Mouse (Mus musculus): ENCODE measurements at regions not wholly inside any gene's neighbourhood (a gene's known extent, or its start where the extent isn't known, plus 50 kb on each side); places are given as distances from the start of the nearest gene placed in this dataset.

GRCm38 (mm10) chr13:47335996-47336684 lies 213.7 kb downstream of the Rnf144b start:
- H3K4me3 ChIP-seq (ENCODE audit: control insufficient read depth in 1 of 2, insufficient read depth in 1 of 2, low read depth in 1 of 2, low read length in 2 of 2) = no peak overlapping the region
- no peaks in the 10 kb centered on the region for H3K9me3 ChIP-seq (ENCODE audit: control insufficient read depth, low read length)
- 0 out of 2 replicates have a peak overlapping the region, but pooled peaks have one; percentile 15 for H3K4me2 ChIP-seq (ENCODE audit: low read length)
- no peak overlapping the region for H3K27ac ChIP-seq (replicated peaks in 1 of 2; ENCODE audit: control insufficient read depth in 1 of 2, insufficient read depth in 1 of 2, low read depth in 2 of 2, low read length in 2 of 2)
- ATAC-seq (ENCODE audit: insufficient number of reproducible peaks, insufficient read depth, low FRiP score, low read depth) = no peak; the same call in 1 of the 2 replicates
- no peaks in the 10 kb centered on the region for H3K36me3 ChIP-seq (ENCODE audit: control insufficient read depth, insufficient read depth, low read length)
- peaks cover 4 to 7% of the 10 kb centered on the region in 2 experiments; a peak in 3 of 4 replicates for H3K4me1 ChIP-seq (ENCODE audit: control insufficient read depth in 2 of 2, insufficient read depth in 2 of 2, low read length in 2 of 2)
- WGBS = 42% methylated on average over 16 of the region's 16 CpGs
- H3K27me3 ChIP-seq (ENCODE audit: control insufficient read depth, insufficient read depth, low read length) = no peaks in the 10 kb centered on the region
- H3K9ac ChIP-seq (ENCODE audit: low read length) = no peak overlapping the region

GRCm38 (mm10) chr13:47336865-47337441 lies 214.5 kb downstream of the Rnf144b start:
- no peak overlapping the region for H3K4me2 ChIP-seq (ENCODE audit: low read length)
- no peaks in the 10 kb centered on the region for H3K36me3 ChIP-seq (ENCODE audit: control insufficient read depth, insufficient read depth, low read length)
- 89% methylated on average over 15 of the region's 15 CpGs for WGBS
- H3K9ac ChIP-seq (ENCODE audit: low read length) = no peak overlapping the region
- H3K4me1 ChIP-seq (ENCODE audit: control insufficient read depth in 2 of 2, insufficient read depth in 2 of 2, low read length in 2 of 2) = peaks cover 4 to 7% of the 10 kb centered on the region in 2 experiments; a peak in 3 of 4 replicates
- ATAC-seq (ENCODE audit: insufficient number of reproducible peaks, insufficient read depth, low FRiP score, low read depth) = no peak
- H3K4me3 ChIP-seq (ENCODE audit: control insufficient read depth in 1 of 2, insufficient read depth in 1 of 2, low read depth in 1 of 2, low read length in 2 of 2) = no peak overlapping the region
- no peaks in the 10 kb centered on the region for H3K27me3 ChIP-seq (ENCODE audit: control insufficient read depth, insufficient read depth, low read length)
- H3K9me3 ChIP-seq (ENCODE audit: control insufficient read depth, low read length) = no peaks in the 10 kb centered on the region
- no peak overlapping the region for H3K27ac ChIP-seq (replicated peaks in 1 of 2; ENCODE audit: control insufficient read depth in 1 of 2, insufficient read depth in 1 of 2, low read depth in 2 of 2, low read length in 2 of 2)

- no peaks in the 10 kb centered on the region for H3K9me3 ChIP-seq (ENCODE audit: control insufficient read depth, low read length)
- no peak overlapping the region for H3K4me2 ChIP-seq (ENCODE audit: low read length)
- H3K36me3 ChIP-seq (ENCODE audit: control insufficient read depth, insufficient read depth, low read length) = no peaks in the 10 kb centered on the region
- no peak overlapping the region for H3K27ac ChIP-seq (replicated peaks in 1 of 2; ENCODE audit: control insufficient read depth in 1 of 2, insufficient read depth in 1 of 2, low read depth in 2 of 2, low read length in 2 of 2)
- no peak for ATAC-seq (ENCODE audit: insufficient number of reproducible peaks, insufficient read depth, low FRiP score, low read depth)
- no peak overlapping the region for H3K9ac ChIP-seq (ENCODE audit: low read length)
- H3K27me3 ChIP-seq (ENCODE audit: control insufficient read depth, insufficient read depth, low read length) = no peaks in the 10 kb centered on the region
- WGBS = 72% methylated on average over 5 of the region's 5 CpGs
- no peak overlapping the region for H3K4me3 ChIP-seq (ENCODE audit: control insufficient read depth in 1 of 2, insufficient read depth in 1 of 2, low read depth in 1 of 2, low read length in 2 of 2)
- H3K4me1 ChIP-seq (ENCODE audit: control insufficient read depth in 2 of 2, insufficient read depth in 2 of 2, low read length in 2 of 2) = peaks cover 4 to 7% of the 10 kb centered on the region in 2 experiments; a peak in 3 of 4 replicates
Observed at GRCm38 (mm10) chr13:47339411-47339810, 217.0 kb downstream of the Rnf144b start.

GRCm38 (mm10) chr13:47342361-47342760 lies 219.9 kb downstream of the Rnf144b start:
- no peak overlapping the region for H3K9ac ChIP-seq (ENCODE audit: low read length)
- no peaks in the 10 kb centered on the region for H3K9me3 ChIP-seq (ENCODE audit: control insufficient read depth, low read length)
- H3K4me3 ChIP-seq (ENCODE audit: control insufficient read depth in 1 of 2, insufficient read depth in 1 of 2, low read depth in 1 of 2, low read length in 2 of 2) = no peak overlapping the region
- no peaks in the 10 kb centered on the region for H3K27me3 ChIP-seq (ENCODE audit: control insufficient read depth, insufficient read depth, low read length)
- no peak overlapping the region for H3K4me2 ChIP-seq (ENCODE audit: low read length)
- no peak overlapping the region for H3K27ac ChIP-seq (replicated peaks in 1 of 2; ENCODE audit: control insufficient read depth in 1 of 2, insufficient read depth in 1 of 2, low read depth in 2 of 2, low read length in 2 of 2)
- no peaks in the 10 kb centered on the region for H3K4me1 ChIP-seq (ENCODE audit: control insufficient read depth in 2 of 2, insufficient read depth in 2 of 2, low read length in 2 of 2)
- no peak for ATAC-seq (ENCODE audit: insufficient number of reproducible peaks, insufficient read depth, low FRiP score, low read depth)
- 94% methylated on average over 1 of the region's 1 CpGs for WGBS
- H3K36me3 ChIP-seq (ENCODE audit: control insufficient read depth, insufficient read depth, low read length) = no peaks in the 10 kb centered on the region

- ATAC-seq (ENCODE audit: insufficient number of reproducible peaks, insufficient read depth, low FRiP score, low read depth) = no peak
- Histone ChIP-seq H3K4me3 (ENCODE audit: control insufficient read depth in 1 of 2, insufficient read depth in 1 of 2, low read depth in 1 of 2, low read length in 2 of 2) (no peak overlapping the region), H3K4me1 (ENCODE audit: control insufficient read depth in 2 of 2, insufficient read depth in 2 of 2, low read length in 2 of 2) (no peaks in the 10 kb centered on the region), H3K4me2 (ENCODE audit: low read length) (no peak overlapping the region), H3K9ac (ENCODE audit: low read length) (no peak overlapping the region), H3K36me3 (ENCODE audit: control insufficient read depth, insufficient read depth, low read length) (no peaks in the 10 kb centered on the region), H3K9me3 (ENCODE audit: control insufficient read depth, low read length) (no peaks in the 10 kb centered on the region), H3K27me3 (ENCODE audit: control insufficient read depth, insufficient read depth, low read length) (no peaks in the 10 kb centered on the region), H3K27ac (replicated peaks in 1 of 2; ENCODE audit: control insufficient read depth in 1 of 2, insufficient read depth in 1 of 2, low read depth in 2 of 2, low read length in 2 of 2) (no peak overlapping the region)
- WGBS = 30% methylated on average over 9 of the region's 9 CpGs
Observed at GRCm38 (mm10) chr13:47345576-47345975, 223.1 kb downstream of the Rnf144b start.

- no peak overlapping the region for H3K27ac ChIP-seq (replicated peaks in 1 of 2; ENCODE audit: control insufficient read depth in 1 of 2, insufficient read depth in 1 of 2, low read depth in 2 of 2, low read length in 2 of 2)
- 42% methylated on average over 6 of the region's 6 CpGs for WGBS
- no peaks in the 10 kb centered on the region for H3K36me3 ChIP-seq (ENCODE audit: control insufficient read depth, insufficient read depth, low read length)
- H3K4me1 ChIP-seq (ENCODE audit: control insufficient read depth in 2 of 2, insufficient read depth in 2 of 2, low read length in 2 of 2) = no peaks in the 10 kb centered on the region
- no peak for ATAC-seq (ENCODE audit: insufficient number of reproducible peaks, insufficient read depth, low FRiP score, low read depth)
- H3K27me3 ChIP-seq (ENCODE audit: control insufficient read depth, insufficient read depth, low read length) = no peaks in the 10 kb centered on the region
- no peak overlapping the region for H3K9ac ChIP-seq (ENCODE audit: low read length)
- H3K9me3 ChIP-seq (ENCODE audit: control insufficient read depth, low read length) = no peaks in the 10 kb centered on the region
- no peak overlapping the region for H3K4me3 ChIP-seq (ENCODE audit: control insufficient read depth in 1 of 2, insufficient read depth in 1 of 2, low read depth in 1 of 2, low read length in 2 of 2)
- H3K4me2 ChIP-seq (ENCODE audit: low read length) = no peak overlapping the region
Observed at GRCm38 (mm10) chr13:47347835-47348234, 225.4 kb downstream of the Rnf144b start.

- Histone ChIP-seq H3K27ac (replicated peaks in 1 of 2; ENCODE audit: control insufficient read depth in 1 of 2, insufficient read depth in 1 of 2, low read depth in 2 of 2, low read length in 2 of 2) (no peak overlapping the region), H3K9ac (ENCODE audit: low read length) (no peak overlapping the region), H3K9me3 (ENCODE audit: control insufficient read depth, low read length) (no peaks in the 10 kb centered on the region), H3K4me1 (ENCODE audit: control insufficient read depth in 2 of 2, insufficient read depth in 2 of 2, low read length in 2 of 2) (no peaks in the 10 kb centered on the region), H3K36me3 (ENCODE audit: control insufficient read depth, insufficient read depth, low read length) (no peaks in the 10 kb centered on the region), H3K27me3 (ENCODE audit: control insufficient read depth, insufficient read depth, low read length) (no peaks in the 10 kb centered on the region), H3K4me3 (ENCODE audit: control insufficient read depth in 1 of 2, insufficient read depth in 1 of 2, low read depth in 1 of 2, low read length in 2 of 2) (no peak overlapping the region), H3K4me2 (ENCODE audit: low read length) (no peak overlapping the region; the same call in 1 of the 2 replicates)
- WGBS = 29% methylated on average over 17 of the region's 17 CpGs
- ATAC-seq (ENCODE audit: insufficient number of reproducible peaks, insufficient read depth, low FRiP score, low read depth) = no peak
Observed at GRCm38 (mm10) chr13:47348517-47349145, 226.2 kb downstream of the Rnf144b start.
